Mouse (Mus musculus) cerebellum, adult 11 months (tissue): ENCODE results near the gene Ciita.
A peak's percentile ranks its signal among the peaks of the same experiment; 100 is the strongest.

ENCODE experiments used
- DNase-seq: peaks from one replicate; pipeline ENCODE4 v3.0.0; 2022

Gene Ciita

DNA sequence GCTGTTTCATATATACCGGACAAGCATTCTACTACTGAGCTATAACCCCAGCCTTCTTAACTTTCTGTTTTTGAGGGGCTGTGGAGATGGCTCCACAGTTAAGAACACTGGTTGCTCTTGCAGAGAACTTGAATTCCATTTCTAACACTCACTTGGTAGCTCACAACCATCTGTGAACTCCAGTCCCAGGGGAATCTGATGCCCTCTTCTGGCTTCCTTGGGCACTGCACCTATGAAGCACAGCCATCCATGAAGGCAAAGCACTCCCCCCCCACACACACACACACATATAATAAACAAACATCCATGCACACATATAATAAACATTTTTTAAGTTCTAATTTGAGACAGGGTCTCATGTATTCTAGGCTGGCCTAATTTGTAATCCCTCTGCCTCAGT lies 43.0 kb downstream of the Ciita start:
- no peak for DNase-seq

DNA sequence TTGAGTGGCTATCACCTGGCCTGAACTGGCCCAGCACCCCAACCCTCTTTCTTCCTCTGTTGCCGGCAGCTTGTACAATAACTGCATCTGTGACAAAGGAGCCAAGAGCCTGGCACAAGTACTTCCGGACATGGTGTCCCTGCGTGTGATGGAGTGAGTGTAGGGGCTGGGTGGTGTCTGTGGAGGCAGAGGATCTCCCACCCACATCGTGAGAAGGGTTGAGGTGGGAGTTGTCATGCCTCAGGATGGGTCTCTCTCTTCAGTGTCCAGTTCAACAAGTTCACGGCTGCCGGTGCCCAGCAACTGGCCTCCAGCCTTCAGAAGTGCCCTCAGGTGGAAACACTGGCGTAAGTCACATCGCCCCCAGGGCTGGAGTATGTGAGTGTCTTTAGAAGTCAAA lies 43.8 kb downstream of the Ciita start:
- no peak for DNase-seq

DNA sequence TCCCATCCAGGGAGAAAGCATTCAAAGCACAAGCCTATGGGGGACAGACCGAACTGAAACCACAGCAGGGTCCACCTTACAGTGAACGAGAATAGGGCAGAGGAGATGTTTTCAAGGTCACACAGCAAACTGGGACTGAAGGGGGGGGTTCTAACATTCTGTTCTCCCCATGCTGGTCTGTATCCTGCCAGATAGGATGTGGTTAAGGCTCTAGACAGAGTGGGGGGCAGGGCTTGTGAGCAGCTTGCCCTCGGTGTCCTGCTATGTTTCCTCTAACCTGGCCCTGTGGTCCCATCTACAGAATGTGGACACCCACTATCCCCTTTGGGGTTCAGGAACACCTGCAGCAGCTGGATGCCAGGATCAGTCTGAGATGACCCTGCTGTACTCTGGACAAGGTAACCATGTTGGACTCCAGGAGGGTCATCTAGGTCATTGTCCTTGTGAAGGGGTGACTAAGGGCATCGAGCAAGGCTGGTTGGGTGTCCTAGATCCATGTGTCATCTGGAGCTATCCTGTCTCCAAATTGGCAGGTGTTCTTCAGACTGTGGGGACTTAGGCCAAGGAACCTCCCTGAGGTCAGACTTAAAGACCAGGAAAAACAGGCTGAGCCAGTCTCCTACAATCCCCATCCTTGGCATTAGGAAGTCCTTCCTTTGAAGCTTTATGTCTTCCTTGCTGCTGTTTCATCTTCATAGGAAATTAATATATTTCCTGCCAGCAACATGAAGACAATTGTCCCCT lies 45.2 kb downstream of the Ciita start:
- no peak for DNase-seq

DNA sequence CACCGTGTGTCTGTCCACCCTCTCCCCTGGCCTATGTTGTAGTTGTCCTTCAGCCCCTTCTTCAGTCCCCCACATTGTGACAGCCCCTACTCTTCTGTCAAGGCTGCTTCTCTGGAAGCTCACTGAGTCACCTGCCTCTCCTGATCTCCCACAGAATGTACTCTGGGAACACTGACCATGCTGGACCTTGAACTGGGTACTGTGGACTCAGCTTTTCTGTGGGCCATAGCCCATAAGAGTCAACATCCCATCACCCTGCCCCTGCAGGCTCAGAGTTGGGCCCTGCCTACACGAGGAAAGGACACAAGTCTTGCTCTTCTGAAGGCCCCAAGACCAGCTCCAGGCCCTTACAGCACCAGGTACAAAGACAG lies 45.7 kb downstream of the Ciita start:
- DNase-seq = no peak

DNA sequence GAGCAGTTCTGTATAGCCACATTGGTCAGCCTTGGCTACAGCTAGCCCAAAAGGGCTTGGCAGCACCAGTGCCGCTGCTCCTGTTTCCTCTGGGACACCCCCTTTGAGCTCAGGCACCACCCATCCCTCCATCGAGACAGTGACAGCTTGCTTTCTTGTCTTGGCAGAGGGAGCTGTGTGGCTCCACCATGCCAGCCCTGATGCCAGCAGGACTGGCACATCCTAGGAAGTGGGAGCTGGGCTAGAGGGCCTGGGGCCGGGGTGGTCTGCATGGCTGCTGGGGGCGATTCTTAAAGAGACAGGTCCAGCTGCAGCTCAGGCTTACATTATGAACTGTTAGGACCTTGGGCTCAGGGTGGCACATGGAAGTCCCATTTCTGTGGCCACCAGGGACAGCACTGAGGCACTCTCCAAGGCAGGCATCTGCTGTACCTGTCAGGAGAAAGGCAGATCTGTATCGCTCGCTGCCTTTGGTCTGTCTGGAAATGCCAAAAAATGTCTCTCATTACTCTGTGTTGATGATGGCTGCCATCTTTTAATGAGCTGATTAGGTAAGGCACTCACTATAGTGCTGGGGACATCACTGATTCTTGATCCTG lies 47.3 kb downstream of the Ciita start:
- no peak for DNase-seq

DNA sequence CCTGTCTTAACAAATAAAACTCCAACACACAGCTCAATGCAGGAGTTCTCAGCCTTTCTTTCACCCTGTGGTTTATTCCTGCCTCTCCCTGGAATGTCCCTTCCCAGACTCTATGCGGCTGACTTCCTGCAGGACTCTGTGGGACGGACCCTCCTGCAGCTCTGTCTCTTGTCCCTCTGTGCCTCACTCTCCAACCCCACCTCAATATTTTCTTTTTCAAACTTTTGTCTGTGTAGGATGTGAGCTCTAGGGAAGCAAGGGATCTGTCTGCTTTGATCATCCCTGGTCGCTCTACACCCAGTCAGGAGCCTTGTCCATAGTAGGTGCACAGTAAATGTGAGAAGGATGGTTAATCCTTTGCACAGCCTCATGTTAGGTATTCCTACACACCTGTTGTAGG lies 48.5 kb downstream of the Ciita start:
- no peak for DNase-seq

DNA sequence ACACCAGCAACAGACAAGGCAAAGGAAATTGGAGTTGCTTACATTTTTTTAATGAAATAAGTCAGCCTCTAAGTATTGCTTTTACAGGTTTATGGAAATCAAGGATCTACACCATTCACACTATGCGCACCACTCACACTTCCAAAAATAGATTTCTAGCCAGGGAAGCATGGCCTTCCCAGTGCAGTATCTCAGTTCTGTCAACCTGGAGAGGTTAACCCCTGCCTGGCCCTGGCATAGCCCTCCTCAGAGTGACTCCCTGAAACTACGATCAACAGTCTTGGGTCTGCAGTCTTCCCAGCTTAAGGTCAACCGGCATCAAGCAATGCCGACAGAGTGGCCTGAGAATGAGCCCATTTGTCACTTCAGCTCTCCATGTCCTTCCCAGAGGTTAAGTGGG lies 50.3 kb downstream of the Ciita start:
- no peak for DNase-seq

DNA sequence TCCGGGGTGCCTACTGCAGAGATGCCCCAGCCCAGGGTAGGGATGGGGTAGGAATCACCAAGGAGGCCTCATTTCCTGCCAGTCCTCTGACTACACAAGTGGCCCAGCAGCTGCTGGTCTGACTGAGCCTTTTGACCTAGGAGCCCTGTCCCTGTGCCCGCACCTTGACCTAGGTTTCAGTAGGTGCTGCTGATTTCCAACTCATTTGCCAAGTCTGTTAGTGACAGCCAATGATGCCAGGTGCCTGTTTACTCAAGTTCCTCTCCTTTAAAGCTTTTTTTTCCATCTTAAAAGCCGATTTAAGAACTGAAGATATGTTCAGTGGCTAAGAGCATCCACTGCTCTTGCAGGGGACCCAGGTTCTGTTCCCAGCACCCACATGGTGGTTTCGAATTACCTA lies 53.9 kb downstream of the Ciita start:
- DNase-seq = no peak

DNA sequence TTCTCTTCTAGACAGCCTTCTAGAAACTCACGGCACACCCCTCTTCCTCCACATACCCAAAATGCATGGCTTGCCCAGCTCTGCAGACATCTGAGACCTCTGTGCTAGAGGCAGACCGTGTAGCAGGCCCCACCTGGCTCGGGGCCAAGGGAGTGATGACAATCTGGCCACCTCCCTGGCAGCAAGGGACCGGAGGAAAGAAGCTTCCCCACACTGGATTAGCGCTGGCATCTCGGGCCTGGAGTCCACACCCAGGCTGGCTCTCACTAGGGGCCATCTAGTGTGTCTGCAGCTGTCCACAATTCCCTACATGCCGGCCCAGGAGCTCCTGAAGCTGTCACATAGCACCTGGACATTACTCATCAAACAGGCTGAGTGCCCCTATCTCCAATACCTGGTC lies 54.7 kb downstream of the Ciita start:
- peak; percentile 51 for DNase-seq

DNA sequence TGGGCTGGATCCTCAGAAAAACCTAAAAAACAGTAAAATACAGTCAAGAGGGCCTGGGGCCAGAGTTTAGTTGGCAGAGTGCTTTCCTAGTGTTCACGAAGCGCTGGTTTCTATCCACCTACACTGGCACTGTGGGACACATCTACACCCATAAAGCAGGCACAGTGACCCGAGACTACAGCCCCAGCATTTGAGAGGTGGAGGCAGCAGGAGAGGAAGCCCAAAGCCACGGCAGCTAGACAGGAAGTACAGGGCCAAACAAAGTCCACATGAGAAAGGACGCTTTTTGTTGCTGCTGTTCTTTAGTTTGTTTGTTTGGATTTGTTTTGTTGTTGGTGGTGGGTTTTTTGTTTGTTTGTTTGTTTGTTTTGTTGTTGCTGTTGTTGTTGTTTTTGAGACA lies 56.5 kb downstream of the Ciita start:
- DNase-seq = no peak

DNA sequence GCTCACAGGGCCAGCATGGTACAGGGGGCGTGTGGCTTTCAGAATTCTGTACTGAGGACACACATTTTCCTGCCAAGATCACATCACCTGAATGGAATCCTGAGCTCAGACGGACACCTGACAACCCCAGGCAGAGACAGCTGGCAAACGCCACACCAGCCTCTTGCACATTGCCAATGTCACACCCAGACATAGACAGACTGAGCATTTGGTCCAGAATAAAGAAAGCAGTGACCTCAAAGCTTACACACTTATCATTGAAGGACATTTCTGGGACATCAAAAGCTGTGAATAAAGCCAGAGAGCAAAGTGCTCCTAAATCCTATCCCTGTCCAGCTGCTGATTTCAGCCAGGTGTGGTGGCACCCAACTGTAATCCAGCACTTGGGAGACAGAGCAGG lies 57.1 kb downstream of the Ciita start:
- DNase-seq = no peak

DNA sequence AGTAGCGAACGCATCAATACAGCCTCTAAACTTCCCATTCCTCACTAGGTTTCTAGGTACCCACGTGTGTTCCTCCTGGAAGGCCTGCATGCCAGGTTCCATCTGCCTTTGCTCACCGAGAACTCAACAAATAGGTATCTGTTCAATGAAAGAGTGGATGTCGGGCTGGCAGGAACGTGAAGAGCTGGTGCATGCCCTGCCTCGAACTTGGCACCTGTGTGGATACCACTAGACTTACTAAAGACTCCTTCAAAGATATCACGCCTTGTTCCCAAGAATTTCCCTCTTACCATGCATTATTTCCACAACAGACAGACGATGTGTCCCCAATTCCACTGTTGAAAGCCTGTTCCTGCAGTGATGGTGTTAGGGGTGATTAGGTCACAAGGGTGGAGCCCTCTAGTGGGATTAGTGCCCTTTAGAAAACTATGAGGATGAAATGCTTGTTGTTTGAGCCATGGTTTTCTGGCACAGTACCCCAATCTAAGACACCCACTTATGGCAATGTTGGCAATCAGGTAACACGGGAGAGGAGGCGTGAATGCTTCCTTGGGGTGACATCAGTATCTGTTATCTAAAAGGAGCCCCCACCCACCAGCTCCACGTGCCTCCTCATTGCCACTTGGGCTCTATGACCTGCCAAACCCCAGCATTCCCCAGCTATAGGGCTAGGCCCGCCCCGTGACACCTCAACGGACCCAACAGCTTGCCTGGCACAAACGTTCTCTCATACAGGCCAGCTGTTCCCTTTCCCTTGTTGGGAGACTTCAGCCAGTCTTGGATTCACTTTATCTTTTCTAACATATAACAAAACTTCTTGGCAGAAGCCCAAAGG lies 61.1 kb downstream of the Ciita start:
- DNase-seq = no peak

DNA sequence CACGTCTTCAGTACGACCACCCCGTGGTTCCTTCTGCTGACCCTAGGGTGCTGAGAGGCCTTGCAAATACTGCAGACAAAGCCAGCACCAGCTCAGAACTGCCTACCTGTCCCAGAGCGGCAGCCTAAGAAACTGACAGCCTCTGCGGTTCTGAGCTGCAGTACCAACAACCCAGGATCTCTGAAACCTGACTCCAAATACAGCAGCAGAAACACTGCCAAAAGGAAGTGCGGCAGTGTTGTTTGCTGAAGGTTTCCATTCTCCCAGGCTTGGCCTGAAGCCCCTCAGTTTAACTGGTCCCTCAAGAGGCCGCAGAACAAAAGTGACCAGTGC lies 61.7 kb downstream of the Ciita start:
- DNase-seq = peak; percentile 42

DNA sequence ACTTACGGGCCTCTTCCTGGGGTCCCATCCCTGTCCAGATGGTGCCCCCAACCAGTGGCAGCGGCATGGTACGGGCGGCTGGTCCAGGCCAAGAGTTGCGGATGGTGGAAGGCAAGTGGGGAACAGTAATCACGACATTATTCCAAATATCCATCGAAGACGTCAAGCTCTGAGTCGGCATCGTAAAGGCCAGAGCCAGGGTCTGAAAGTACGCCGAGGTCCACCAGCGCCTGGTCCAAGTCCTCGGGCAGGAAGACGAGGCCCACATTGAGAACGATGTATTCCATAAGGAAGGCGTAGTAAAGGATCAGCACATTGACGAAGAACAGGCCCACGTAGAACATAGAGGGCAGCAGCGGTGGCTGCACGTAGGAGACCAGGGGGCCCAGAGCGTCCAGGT lies 62.4 kb downstream of the Ciita start:
- DNase-seq = peak; percentile 51

DNA sequence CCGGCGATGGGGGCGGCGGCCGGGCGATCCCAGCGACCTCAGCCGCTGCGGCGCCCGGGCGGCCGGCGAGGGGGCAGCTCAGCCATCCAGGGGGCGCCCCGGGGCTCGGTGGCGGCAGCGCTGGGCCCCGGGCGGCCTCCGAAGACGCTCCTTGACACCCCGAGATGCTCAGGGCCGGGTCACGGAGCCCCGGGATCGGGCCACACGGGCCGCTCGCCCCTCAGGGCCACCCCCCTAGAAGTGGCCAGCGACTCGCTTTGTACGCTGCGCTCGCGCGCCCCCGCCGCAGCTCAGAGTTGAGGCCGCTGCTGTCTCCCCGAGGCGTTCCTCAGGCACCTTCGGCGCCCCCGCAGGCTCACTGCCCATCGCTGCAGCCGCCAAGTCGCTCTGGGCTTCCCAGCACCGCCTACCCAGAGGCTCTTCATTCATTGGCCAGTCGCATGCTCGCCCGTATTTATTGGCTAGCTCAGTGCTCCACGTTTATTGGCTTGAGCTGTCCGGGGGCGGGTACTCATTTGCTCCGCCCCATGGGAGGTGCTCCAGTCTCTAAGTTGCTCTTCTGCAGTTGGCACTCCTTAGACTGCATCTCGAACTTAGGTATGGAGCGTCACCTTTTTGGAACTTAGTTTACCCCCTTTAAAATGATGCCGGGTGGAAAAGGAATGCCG lies 63.0 kb downstream of the Ciita start, which contains the start of gene Dexi:
TSS of gene Dexi (minus strand) at position 357 of the 668 bp plus-strand sequence.
- DNase-seq = peak; percentile 96

DNA sequence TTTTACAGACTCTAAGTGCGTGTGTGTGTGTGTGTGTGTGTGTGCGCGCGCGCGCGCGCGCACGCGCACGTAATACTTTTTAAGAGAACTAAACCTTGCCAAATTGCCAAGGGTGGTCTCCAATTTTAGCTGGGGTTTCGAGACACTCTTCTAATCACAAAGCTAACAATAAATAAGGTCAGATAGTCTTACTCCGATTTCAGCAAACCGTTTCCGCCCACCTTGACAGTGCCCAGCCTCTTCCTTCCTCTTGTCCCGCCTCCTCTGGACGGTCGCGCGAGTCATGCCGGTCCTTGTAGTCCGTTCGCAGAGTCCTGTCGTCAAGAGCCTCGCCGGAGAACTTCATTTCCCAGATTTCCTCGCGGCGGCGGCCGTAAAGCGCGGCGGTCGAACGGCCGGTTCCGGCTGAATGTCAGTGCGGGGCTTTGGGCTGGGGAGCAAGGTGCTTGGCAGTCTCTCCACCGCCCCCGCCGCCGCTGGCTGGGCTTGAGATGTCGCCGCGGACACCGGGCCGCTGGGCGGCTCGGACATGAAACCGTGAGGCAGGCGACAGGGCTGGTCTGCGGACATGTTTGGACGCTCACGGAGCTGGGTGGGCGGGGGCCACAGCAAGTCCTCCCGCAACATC lies 65.2 kb downstream of the Ciita start, which contains the start of gene Clec16a:
TSS of gene Clec16a (plus strand) at position 345 of the 628 bp plus-strand sequence.
- peak; percentile 94 for DNase-seq

DNA sequence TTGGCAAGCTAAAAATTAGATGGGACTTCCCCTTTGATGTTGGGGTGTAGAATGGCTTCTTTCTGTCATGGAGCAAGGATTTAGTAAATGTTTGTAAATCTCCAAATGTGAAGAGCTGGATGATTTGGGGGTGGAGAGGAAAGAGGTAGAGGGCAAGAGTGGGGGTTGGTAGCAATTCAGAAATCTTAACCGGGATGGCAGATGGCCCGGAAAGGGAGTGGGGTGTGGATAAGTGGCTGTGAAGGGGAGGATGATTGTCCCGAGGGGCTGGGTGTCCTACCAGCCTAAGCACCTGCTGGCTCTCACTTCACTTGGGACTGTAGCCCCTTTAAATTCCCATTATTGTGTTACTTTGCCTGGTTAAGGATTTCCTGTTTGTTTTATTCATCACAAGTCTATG lies 67.0 kb downstream of the Ciita start:
- no peak for DNase-seq

DNA sequence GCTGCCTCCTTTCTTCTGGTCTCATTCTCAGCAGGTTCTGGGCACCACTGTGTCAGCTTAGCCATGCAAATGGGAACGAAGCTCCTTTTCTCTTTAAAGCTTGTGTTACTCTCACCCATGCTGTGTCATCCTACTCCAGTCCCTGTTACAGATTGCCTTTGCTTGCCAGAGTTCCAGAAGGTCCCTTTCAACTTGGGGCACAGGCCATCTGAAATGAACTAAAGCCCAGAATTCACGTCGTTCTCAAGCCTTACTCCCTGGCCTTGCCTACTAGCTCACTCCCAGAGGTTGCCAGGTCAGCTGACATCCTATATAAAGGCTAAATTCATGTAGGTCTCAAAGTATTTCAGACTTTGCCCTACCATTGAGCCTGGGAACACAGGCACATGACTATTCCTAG lies 69.1 kb downstream of the Ciita start:
- no peak for DNase-seq

DNA sequence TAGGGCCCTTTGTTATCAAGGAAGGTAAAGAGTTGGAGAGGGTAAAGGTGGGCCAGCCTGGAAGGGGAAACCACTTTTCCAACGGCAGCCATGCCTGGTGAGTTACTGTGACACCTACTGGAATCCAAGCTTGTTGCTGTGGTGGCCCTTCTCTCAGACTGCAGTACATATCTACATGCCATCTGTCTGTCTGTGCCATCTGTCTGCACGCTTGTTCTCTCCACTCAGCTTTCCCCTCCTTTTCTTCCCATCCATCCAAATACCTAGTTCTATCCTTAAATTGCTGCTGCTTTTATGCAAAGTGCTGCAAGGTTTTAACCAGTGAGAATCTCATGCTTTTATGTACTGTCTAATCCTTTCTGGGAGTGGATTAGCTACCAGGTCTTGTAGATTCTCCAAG lies 69.7 kb downstream of the Ciita start:
- no peak for DNase-seq

DNA sequence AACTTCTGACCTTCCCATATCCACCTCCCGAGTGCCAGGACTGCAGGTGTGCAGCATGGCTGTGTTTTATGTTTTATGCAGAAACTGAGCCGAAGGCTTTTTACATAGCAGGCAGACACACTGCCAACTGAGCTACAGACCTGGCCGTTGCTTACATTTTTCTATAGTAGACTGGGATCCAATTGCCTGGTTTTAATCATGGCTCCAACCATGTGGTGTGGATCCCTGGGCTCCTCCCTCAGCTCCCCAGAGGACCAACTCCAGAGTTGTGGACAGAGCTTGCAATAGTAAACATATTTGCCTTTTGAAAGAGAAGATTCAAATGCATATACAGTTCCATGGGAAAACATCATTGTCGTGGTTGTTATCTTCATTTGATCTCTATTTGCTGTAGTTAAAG lies 71.7 kb downstream of the Ciita start:
- no peak for DNase-seq

DNA sequence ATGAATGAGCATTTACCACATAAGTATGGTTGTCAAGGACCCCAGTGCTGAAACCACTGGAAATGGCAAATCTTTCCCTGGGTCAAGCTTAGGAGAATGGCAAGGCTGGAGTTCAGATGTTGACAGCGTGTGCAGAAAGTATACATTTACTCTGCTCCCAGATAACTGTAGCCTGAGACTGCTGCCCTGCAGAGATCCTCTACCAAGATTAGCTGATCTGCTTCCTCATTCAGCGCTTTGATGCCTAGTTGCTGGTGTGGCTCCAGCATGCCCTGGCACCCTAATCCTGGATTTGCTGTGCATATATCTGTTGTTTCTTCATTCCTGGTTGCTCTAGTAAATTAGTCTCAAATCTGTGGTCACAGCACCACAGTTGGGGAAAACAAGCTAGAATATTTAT lies 74.0 kb downstream of the Ciita start:
- DNase-seq = no peak

DNA sequence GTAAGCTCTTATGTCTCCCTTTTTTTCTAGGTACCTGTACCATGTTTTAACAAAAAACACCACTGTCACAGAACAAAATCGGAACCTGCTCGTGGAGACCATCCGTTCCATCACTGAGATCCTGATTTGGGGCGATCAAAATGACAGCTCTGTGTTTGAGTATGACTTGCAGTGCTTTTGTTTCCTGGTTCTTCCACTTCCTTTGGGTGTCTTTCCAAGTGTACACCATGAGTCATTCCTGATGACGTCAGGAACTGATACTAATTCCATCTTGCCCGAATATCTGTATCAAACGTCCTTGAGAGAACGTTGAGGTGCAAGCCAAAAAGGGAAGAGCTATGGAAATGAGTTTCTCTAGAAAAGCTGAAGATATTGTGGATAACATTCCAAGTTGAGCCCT lies 80.1 kb downstream of the Ciita start:
- no peak for DNase-seq

DNA sequence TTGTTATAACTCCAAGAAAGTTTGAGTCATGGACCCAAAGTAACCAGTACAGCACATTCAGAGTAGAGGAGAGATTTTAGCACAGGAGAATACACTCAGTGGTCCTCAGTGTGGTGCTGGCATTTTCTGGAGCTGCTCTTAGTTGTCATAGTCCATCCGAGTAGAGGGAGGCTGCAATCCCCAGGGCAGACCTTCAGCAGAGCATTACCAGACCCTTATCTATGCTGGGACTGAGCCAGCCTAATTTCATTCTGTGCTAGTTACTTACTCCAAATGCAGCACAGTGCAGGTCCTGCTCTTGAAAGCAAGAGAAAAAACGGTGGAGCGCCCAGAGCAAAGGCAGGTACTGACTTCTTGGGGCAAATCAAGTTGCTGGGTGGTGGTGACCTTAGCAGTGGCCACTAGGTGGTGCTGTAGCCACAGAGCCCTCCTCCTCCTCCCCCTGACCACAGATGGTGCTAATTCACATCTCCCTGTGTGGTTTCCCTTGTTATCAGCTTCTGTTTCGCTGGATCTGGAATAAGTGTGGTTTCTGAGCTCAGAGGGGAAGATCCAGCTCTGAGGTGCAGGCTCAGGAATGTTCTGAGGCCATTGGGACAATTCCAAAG lies 85.5 kb downstream of the Ciita start:
- peak; percentile 76 for DNase-seq
